Mouse (Mus musculus) cerebellum, adult 2 months (tissue): ENCODE measurements around the gene Gm21776.
"Not testable (repeated sequence)": the region's sequence is repeated elsewhere in the genome, so short reads cannot be mapped to it uniquely, and the experiment has no call there.

Experiments
- CTCF ChIP-seq: fragments of 200-500 bp; IDR thresholded peaks from 2 replicates; pipeline ENCODE4 v1.5.1; 2011; ENCODE audit warnings: low read depth, mild to moderate bottlenecking, control low read depth, low read length, moderate library complexity, borderline replicate concordance; ENCODE audit not compliant: insufficient read depth
- POLR2A ChIP-seq: fragments of 200-500 bp; IDR thresholded peaks from 2 replicates; pipeline ENCODE4 v1.6.1; 2011; ENCODE audit warnings: low read length, control low read depth, borderline replicate concordance; ENCODE audit not compliant: insufficient read depth

GRCm38 (mm10) chrY:76378362-76378761 lies at the start of gene Gm21776:
- TF ChIP-seq CTCF, POLR2A: not testable (repeated sequence)
